Mouse (Mus musculus) liver, embryonic 12.5 days (tissue): ENCODE results near the gene Rabgap1l. TPM values are rescaled to one million over a fixed set of nuclear protein-coding genes. Genes with fewer than 3 reads are reported as not detected.

Source experiments
- ATAC-seq: fragments of 200-750 bp; cut with Nextera tagmentation; 2 replicates; pipeline ENCODE4 v1.8.0; 2017; ENCODE audit warnings: moderate number of reproducible peaks, mild to moderate bottlenecking, moderate library complexity
- H3K27ac ChIP-seq: fragments of 300-500 bp; sonication (generic); 2 replicates; pipeline ENCODE4 v1.5.1; 2016; ENCODE audit warnings: mild to moderate bottlenecking
- H3K27me3 ChIP-seq: fragments of 300-500 bp; sonication (generic); replicated peaks from 2 replicates; pipeline ENCODE4 v1.6.1; 2016; ENCODE audit warnings: mild to moderate bottlenecking, moderate library complexity
- H3K36me3 ChIP-seq: fragments of 300-500 bp; sonication (generic); 2 replicates; pipeline ENCODE4 v1.6.1; 2016; ENCODE audit warnings: mild to moderate bottlenecking, moderate library complexity
- H3K4me1 ChIP-seq: fragments of 300-500 bp; sonication (generic); 2 replicates; pipeline ENCODE4 v1.6.1; 2016
- H3K4me2 ChIP-seq: fragments of 300-500 bp; sonication (generic); 2 replicates; pipeline ENCODE4 v1.6.1; 2016; ENCODE audit warnings: mild to moderate bottlenecking, moderate library complexity
- H3K4me3 ChIP-seq: fragments of 300-500 bp; sonication (generic); 2 replicates; pipeline ENCODE4 v1.5.1; 2016; ENCODE audit warnings: mild to moderate bottlenecking, moderate library complexity
- H3K9ac ChIP-seq: fragments of 300-500 bp; sonication (generic); 2 replicates; pipeline ENCODE4 v1.6.1; 2016; ENCODE audit warnings: mild to moderate bottlenecking, moderate library complexity
- H3K9me3 ChIP-seq: fragments of 300-500 bp; sonication (generic); replicated peaks from 2 replicates; pipeline ENCODE4 v1.6.1; 2016; ENCODE audit warnings: mild to moderate bottlenecking, moderate library complexity
- WGBS: fragments of 180-500 bp; shearing (Covaris S2); methylation state at CpG from one replicate; pipeline ENCODE4 v1.1.7; 2016; ENCODE audit not compliant: insufficient replicate concordance; 5-methylcytosine and 5-hydroxymethylcytosine counted together
- polyA plus RNA-seq: library from polyadenylated mRNA; unstranded; fragments of >200 nt; fragmentation: Nextera tagmentation; extraction: Ambion mirVana; gene quantifications from 2 replicates; pipeline ENCODE4 v1.2.1, GENCODE M21; 2016

Rabgap1l gene
- polyA plus RNA-seq, 1 experiment from 2014 or later, result 55.8 TPM

DNA sequence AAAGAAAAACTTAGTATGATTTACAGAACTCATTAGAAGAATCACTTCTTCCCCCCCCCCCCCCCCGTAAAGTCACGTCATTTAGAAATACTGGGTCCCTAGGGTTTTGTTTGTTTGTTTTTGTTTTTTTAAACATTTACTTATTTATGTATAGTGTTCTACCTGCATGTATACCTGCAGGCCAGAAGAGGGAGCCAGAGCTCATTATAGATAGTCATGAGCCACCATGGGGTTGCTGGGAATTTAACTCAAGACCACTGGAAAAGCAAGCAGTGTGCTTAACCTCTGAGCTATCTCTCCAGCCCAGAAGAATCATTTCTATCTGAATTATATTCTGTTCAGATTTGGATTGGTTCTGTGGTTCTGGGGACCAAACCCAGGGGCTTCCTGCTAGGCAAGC, 539.9 kb downstream of the Rabgap1l start:
- Histone ChIP-seq H3K4me1 (0 out of 2 replicates have a peak, but pooled peaks cover 5% of the 10 kb centered on the region), H3K9me3 (no peaks in the 10 kb centered on the region), H3K27ac (no peak overlapping the region), H3K27me3 (no peaks in the 10 kb centered on the region), H3K4me3 (no peak overlapping the region), H3K4me2 (no peak overlapping the region), H3K36me3 (peaks cover 25% of the 10 kb centered on the region), H3K9ac (no peak overlapping the region)
- ATAC-seq, result no peak
- WGBS, result 82% methylated on average over 2 of the region's 2 CpGs

DNA sequence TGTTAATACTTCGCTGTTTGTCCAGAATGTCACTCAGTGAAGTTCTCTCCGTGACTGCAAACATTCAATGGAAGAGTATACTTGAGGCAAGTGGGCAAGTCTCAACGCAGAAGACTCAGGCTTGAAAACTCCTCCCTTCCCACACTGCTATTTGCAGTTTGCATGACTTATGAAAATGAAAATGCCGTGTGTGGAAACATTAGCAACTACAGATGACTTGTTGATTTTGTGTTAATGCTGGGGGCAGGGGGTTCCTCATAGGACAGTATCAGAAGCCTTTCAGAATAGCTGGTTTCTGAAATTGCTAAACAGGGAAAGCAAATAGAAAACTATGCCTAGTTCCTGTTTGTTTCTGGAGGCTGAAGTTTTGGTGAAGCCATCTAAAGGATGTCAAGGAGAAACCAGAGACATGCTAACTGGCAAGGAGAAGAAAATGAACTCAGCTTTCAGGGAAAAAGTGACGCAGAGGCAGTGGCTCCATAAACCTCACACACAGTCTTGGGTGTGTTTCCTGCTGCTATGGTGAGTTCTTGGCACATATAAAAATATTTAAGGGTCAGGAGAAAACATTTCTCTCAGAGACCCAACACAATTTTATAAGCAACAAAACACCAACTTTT, 541.5 kb downstream of the Rabgap1l start:
- Histone ChIP-seq H3K4me3 (no peak overlapping the region), H3K9ac (no peak overlapping the region), H3K27ac (no peak overlapping the region), H3K36me3 (peaks cover 22% of the 10 kb centered on the region), H3K4me2 (no peak overlapping the region), H3K27me3 (no peaks in the 10 kb centered on the region), H3K9me3 (no peaks in the 10 kb centered on the region), H3K4me1 (0 out of 2 replicates have a peak, but pooled peaks cover 3% of the 10 kb centered on the region)
- WGBS, result 72% methylated on average over 5 of the region's 5 CpGs
- ATAC-seq, result no peak

DNA sequence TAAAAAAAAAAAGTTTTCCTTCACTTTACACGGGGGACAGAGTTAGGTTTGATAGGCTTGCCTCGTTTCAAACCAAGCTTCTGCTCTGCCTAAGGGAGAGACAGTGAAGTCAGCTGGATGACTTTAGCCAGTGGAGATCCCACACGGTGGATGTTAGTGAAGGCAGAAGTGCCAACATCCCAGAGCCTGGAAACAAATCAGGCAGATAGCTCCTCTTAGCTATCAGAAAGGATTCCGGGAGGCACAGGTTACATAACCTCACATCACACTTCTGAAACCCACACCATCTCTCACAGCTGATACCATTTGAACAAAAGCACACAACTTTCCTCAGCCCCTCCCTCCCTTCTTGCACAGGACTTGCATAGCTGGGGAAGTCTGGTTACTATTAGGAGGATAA, 542.2 kb downstream of the Rabgap1l start:
- Histone ChIP-seq H3K4me3 (no peak overlapping the region), H3K4me1 (0 out of 2 replicates have a peak, but pooled peaks cover 3% of the 10 kb centered on the region), H3K9ac (no peak overlapping the region), H3K27me3 (no peaks in the 10 kb centered on the region), H3K36me3 (peaks cover 18% of the 10 kb centered on the region), H3K27ac (no peak overlapping the region), H3K4me2 (no peak overlapping the region), H3K9me3 (no peaks in the 10 kb centered on the region)
- 58% methylated on average over 4 of the region's 4 CpGs for WGBS
- ATAC-seq, result no peak

DNA sequence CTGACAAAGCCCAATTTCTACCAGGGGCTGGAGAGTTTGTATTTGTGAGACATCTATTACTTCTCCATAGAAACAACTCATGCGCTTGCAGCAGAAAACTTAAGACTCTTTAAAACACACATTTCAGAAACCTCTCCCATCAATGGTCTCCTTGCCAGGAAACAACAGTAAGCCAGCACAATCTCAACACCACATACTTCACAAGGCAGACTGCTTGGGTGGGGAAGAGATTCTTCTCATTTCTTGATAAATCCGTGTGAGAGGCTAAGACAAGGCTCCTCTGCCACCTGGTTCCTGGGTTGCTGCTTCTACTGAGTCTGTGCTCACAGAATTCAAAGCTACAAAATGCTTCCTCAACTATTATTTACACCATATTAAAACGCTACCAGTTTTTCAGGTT, 543.2 kb downstream of the Rabgap1l start:
- H3K4me3 ChIP-seq, result no peak overlapping the region
- 54% methylated on average over 3 of the region's 3 CpGs for WGBS
- H3K36me3 ChIP-seq, result peaks cover 11% of the 10 kb centered on the region; the same call in 1 of the 2 replicates
- H3K27ac ChIP-seq, result no peak overlapping the region
- no peaks in the 10 kb centered on the region for H3K9me3 ChIP-seq
- H3K4me2 ChIP-seq, result no peak overlapping the region
- no peaks in the 10 kb centered on the region for H3K27me3 ChIP-seq
- ATAC-seq, result no peak
- H3K9ac ChIP-seq, result no peak overlapping the region
- H3K4me1 ChIP-seq, result 0 out of 2 replicates have a peak, but pooled peaks cover 3% of the 10 kb centered on the region

DNA sequence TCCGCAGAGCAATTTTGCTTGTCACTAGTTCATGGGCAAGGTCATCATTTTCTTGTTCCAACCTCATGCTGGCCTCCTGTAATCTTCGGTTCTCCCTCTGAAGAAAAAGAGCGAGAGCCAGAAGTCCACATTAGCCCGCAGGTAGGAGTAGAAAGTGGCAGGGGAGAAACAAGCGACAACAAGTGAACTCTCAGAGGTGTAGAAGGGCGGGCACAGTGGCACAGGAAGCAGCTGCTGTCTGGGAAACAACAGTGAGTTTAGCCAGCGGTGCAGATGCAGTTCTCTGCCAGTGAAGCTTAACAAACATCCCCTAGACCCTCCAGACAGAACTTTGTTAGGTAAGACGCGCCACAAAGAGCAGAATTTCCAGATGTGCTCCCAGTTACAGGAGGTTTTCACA, 545.5 kb downstream of the Rabgap1l start:
- WGBS, result 73% methylated on average over 9 of the region's 9 CpGs
- H3K4me3 ChIP-seq, result no peak overlapping the region
- no peak for ATAC-seq

DNA sequence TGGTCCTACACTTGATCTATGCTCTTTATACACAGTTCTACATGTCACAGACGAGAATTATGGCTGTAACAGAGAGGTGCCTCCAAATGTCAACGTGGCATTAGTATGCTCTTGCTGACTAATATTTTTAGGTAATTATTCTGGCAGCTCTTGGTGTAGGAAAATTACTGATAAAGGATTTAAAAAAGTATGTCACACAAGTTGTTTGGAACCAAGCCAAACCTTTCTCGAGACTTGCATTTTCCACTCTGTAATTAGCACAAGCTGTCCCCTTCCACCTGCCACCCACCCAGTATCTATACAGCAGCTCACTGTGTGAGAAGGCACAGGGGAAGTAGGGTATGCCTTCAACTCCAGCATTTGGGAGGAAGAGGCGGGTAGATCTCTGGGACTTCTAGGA, 546.2 kb downstream of the Rabgap1l start:
- no peaks in the 10 kb centered on the region for H3K9me3 ChIP-seq
- no peak overlapping the region for H3K9ac ChIP-seq
- H3K27me3 ChIP-seq, result no peaks in the 10 kb centered on the region
- H3K4me2 ChIP-seq, result no peak overlapping the region
- 76% methylated on average over 4 of the region's 4 CpGs for WGBS
- no peak overlapping the region for H3K27ac ChIP-seq
- H3K36me3 ChIP-seq, result 0 out of 2 replicates have a peak, but pooled peaks cover 4% of the 10 kb centered on the region
- H3K4me3 ChIP-seq, result no peak overlapping the region
- 0 out of 2 replicates have a peak, but pooled peaks cover 3% of the 10 kb centered on the region for H3K4me1 ChIP-seq
- no peak for ATAC-seq

More for the DNA sequence above, 545.5 kb downstream of the Rabgap1l start:
- no peak overlapping the region for H3K4me2 ChIP-seq
- H3K36me3 ChIP-seq, result no peaks in the 10 kb centered on the region
- H3K27me3 ChIP-seq, result no peaks in the 10 kb centered on the region
- H3K9ac ChIP-seq, result no peak overlapping the region
- H3K27ac ChIP-seq, result no peak overlapping the region
- no peaks in the 10 kb centered on the region for H3K9me3 ChIP-seq
- 0 out of 2 replicates have a peak, but pooled peaks cover 3% of the 10 kb centered on the region for H3K4me1 ChIP-seq

DNA sequence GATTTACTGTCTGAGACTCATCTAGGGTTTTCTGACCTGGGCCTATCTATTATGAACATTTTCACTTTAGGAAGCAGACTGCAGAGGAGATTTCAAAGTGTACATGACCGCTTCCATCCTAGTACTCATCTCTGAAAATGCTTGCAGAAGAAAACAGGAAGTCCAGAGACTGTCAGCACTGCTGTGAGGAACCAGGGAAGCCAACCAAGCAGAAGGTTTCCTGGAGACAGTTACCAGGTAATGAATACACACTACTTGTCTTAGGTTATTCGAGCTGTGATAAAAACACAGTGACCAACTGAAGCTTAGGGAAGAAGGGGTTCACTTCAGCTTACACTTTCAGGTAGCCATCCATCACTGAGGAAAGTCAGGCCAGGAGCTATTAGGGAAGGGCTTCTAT, 547.1 kb downstream of the Rabgap1l start:
- 39% methylated on average over 2 of the region's 2 CpGs for WGBS
- Histone ChIP-seq H3K9ac (no peak overlapping the region), H3K9me3 (no peaks in the 10 kb centered on the region), H3K4me1 (0 out of 2 replicates have a peak, but pooled peaks cover 3% of the 10 kb centered on the region), H3K27me3 (no peaks in the 10 kb centered on the region), H3K36me3 (peaks cover 11% of the 10 kb centered on the region), H3K4me2 (no peak overlapping the region), H3K4me3 (no peak overlapping the region), H3K27ac (no peak overlapping the region)
- no peak for ATAC-seq

DNA sequence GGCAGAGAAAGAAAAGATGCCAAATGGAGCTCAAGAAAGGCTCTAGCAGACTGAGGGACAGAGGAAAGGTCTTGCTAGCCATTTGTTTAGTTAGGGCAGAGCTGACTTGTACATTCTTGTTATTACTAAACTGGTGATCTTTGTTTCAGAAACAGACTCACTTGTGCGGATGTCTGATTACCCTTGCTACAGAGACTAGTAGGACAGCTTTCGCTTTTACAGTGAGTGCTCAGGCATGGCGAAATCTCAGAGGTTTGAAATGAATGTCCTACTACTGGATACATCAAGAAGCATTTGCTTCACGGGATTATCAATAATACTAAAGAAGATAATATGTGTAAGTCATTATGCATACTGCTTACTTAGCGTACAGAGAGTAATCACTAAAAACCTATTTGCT, 548.3 kb downstream of the Rabgap1l start:
- WGBS, result 78% methylated on average over 5 of the region's 5 CpGs
- no peak for ATAC-seq

DNA sequence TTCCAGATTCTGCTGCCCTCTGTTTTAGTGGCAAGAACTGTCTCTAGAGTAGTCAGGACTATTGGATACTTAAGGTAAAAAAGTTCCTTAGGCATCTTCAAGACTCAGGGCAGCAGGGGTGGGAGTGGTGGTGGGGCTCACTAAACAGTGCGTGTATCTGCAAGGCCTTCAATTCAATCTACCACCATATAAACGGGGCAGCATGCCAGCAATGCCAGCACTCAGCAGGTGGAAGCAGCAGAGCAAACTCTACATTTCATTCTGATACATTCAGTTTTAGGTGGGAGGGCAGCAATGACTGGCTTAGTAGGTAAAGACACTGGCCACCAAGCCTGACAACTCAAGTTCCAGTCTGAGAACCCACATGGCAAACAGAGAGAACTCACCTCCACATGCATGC, 552.9 kb downstream of the Rabgap1l start:
- no peak for ATAC-seq
- H3K4me3 ChIP-seq, result no peak overlapping the region

More for the DNA sequence above, 548.3 kb downstream of the Rabgap1l start:
- Histone ChIP-seq H3K9ac (no peak overlapping the region), H3K9me3 (no peaks in the 10 kb centered on the region), H3K27ac (no peak overlapping the region), H3K4me1 (0 out of 2 replicates have a peak, but pooled peaks cover 3% of the 10 kb centered on the region), H3K36me3 (peaks cover 19% of the 10 kb centered on the region), H3K27me3 (no peaks in the 10 kb centered on the region), H3K4me2 (no peak overlapping the region), H3K4me3 (no peak overlapping the region)

DNA sequence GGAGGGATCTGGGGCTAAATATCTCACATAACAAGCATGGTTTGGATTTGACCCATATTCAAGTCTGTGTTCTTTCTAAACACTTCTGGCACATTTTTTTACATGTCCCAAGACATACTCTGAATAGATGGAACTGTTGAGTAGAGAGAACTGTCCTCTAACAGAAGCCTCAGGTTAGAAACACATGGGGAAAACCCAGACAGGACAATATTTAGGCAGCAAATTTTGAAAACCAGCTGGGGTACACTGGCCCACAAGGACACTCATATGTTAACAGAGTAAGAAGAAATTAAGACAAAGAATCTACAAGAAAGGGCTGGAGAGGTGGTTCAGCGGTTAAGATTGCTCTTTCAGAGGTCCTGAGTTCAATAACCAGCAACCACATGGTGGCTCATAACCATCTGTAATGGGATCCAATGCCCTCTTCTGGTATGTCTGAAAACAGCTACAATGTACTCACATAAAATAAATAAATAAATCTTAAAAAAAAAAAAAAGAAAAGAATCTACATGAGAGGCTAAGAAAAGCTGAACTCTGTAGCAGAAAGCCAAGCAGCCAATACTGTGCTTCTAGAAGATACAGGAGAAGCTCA, 554.1 kb downstream of the Rabgap1l start:
- no peak overlapping the region for H3K9ac ChIP-seq
- no peak for ATAC-seq
- no peak overlapping the region for H3K4me2 ChIP-seq
- H3K9me3 ChIP-seq, result no peaks in the 10 kb centered on the region
- no peaks in the 10 kb centered on the region for H3K27me3 ChIP-seq
- H3K36me3 ChIP-seq, result peaks cover 28% of the 10 kb centered on the region
- no peaks in the 10 kb centered on the region for H3K4me1 ChIP-seq
- H3K27ac ChIP-seq, result no peak overlapping the region
- no peak overlapping the region for H3K4me3 ChIP-seq
- 82% methylated on average over 1 of the region's 1 CpGs for WGBS

More for the DNA sequence above, 552.9 kb downstream of the Rabgap1l start:
- Histone ChIP-seq H3K4me2 (no peak overlapping the region), H3K27ac (no peak overlapping the region), H3K27me3 (no peaks in the 10 kb centered on the region), H3K36me3 (peaks cover 28% of the 10 kb centered on the region), H3K9me3 (no peaks in the 10 kb centered on the region), H3K9ac (no peak overlapping the region), H3K4me1 (no peaks in the 10 kb centered on the region)
- WGBS, result 86% methylated on average over 2 of the region's 2 CpGs

DNA sequence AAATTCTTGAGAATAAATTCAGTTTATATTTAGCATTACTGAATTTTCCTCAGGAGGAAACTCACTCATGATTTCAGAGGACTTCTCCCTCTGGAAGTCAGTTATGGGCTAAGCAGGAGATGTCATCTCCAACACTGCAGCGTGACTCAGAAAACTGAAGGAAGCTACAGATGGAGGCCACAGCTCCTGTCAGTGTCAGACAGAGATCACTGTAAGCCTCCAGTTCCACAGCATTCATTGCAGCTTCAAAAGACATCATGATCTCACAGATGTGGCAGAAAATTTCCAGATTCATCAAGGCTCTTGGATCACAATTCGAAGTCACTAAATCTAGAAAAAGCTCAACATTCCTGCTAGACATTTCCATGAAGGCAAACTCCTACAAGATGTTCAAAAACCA, 555.0 kb downstream of the Rabgap1l start:
- Histone ChIP-seq H3K36me3 (peaks cover 28% of the 10 kb centered on the region), H3K9me3 (no peaks in the 10 kb centered on the region), H3K27me3 (no peaks in the 10 kb centered on the region), H3K27ac (no peak overlapping the region), H3K9ac (no peak overlapping the region), H3K4me1 (no peaks in the 10 kb centered on the region), H3K4me2 (no peak overlapping the region), H3K4me3 (no peak overlapping the region)
- ATAC-seq, result no peak
- 82% methylated on average over 2 of the region's 2 CpGs for WGBS

DNA sequence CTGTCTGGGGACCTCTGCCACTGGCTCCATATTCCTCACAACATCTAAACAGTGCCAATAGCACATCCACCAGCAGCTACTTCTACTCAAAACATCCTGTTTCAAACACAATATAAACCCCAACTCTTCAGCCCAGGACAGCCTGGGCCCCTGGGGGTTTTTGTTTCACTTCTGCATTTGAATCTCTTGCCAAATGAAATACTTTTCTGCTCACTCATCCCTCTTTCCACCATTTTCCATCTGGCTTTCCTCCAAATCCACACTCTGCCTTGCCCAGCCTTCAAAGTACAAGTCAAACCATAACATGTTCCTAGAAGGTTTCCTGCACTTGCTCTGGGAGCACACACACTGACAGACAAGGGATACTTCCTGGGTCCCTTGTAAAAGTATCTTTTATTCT, 559.1 kb downstream of the Rabgap1l start:
- Histone ChIP-seq H3K9me3 (no peaks in the 10 kb centered on the region), H3K27ac (peak overlapping the region; percentile 32; the same call in 1 of the 2 replicates), H3K4me1 (no peaks in the 10 kb centered on the region), H3K9ac (no peak overlapping the region), H3K4me2 (no peak overlapping the region), H3K4me3 (no peak overlapping the region), H3K27me3 (no peaks in the 10 kb centered on the region), H3K36me3 (peaks cover 11% of the 10 kb centered on the region)
- no peak for ATAC-seq
